Mouse (Mus musculus): ENCODE measurements at regions not wholly inside any gene's neighbourhood (a gene's known extent, or its start where the extent isn't known, plus 50 kb on each side); places are given as distances from the start of the nearest gene placed in this dataset.

DNA sequence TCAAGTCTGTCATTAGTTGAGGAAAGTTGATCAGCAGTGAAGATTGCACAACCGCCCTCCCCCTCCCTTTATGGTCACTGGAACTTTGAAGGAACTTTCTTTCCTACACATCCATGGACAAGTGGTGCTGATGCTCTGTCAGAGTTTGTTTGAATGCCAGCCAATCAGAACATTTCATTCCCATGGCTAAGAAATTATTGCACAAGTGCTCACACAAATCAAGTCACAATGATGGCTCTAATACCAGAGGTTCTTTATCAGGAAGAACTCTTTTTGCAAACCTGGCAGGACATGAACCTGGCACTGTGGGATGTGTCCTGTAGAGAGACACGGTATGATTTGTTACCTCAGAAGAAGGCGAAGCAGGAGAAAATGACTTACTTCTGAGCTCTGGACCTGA lies 54.3 kb upstream of the Spry2 start:
- DNase-seq (ENCODE audit: low spot score in 2 of 2), result peak in 1 of 2 experiments; percentile 1

DNA sequence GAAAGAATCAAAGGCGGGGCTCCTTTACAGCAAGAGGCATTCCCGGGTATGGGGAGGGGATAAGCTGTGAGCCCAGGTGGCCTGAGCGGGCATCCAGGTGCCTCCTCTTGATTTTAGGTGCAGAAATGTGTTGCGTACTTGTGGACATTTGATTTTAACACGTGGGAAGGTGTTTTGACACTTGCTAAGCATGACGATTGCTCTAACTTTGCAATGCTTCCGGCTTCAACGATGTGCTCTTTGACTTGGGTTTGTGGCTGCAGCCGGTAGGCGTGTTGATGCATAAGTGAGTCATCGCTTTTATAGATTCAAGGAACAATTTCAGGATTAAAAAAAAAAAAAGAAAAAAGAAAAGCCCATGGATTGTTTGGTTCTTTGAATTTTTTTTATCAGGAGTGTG lies 58.5 kb upstream of the Spry2 start:
- peak in 1 of 2 experiments; percentile 3 for DNase-seq (ENCODE audit: low spot score in 2 of 2)

DNA sequence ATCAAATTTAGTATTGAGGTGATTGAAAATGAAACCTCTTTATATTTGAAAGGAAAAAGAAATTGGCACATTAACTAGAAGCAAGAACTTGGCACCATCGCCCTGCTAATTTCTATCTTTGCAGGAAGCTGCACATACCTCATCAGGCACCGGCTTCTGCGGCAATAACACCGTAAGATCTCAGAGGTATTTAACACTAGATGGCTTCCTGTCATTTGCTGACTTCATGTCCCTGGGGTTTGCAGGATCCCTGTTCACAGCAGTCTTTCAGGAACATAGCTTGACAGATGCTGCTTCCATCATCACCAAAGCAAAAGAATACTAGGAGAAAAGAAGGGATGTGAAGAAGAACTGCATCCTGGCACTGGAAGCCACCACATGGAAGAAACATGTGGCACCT lies 60.2 kb upstream of the Spry2 start:
- DNase-seq (ENCODE audit: low spot score in 2 of 2), result no peak

DNA sequence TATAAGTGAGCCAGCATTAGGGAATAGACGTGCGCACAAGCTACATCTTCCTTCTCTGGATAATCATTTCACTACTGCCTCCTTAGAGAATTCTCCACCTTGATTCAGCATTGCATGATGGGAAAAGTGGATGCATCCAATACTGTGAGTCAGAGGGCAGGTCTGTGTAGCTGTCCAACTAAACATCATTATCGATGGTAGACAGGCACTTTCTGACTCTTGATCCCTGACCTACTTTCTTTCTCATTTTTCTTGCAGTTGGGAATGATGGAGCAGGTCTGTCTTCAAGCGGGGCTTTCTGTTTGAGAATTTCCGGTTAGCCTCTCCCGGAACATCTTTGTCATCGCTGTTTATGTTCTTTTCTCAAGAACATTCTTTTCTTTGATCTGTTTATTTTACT lies 61.4 kb upstream of the Spry2 start:
- DNase-seq (ENCODE audit: low spot score in 2 of 2), result no peak

DNA sequence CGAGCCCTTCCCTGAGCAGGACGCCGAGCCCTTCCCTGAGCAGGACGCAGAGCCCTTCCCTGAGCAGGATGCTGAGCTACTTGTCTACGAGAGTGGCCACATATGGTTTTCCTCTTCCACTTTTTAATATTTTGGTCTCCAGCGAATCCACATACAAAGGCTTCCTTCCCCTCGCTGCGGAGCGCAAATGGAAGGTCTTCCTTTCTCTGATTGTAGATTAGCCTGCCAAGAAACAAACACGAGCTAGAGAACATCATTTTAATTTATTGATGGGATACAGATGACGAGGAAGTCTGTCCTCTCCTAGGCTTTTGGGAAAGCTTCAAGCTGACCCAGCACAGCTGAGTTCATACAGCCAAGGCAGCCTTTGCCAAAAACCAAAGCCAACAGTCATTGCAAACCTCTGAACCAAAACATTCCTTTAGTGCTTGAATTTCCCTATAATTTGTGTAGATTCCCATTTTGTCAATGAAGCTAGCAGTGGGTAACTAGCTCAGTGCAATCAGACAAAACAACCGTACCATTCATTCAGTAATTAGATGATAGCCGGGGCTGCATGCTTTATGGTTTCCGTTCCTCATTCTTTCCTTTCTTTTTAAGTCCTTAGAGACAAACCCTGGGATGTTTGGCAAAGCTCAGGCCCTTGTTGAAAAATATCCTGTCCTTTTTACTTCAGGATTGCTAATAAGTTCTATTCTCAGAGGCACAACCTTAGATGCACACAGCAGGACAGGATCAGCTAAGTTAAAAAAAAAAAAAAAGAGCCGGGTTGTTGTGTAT lies 83.1 kb upstream of the Spry2 start:
- DNase-seq (ENCODE audit: low spot score in 2 of 2), result peak in 1 of 2 experiments; percentile 69

DNA sequence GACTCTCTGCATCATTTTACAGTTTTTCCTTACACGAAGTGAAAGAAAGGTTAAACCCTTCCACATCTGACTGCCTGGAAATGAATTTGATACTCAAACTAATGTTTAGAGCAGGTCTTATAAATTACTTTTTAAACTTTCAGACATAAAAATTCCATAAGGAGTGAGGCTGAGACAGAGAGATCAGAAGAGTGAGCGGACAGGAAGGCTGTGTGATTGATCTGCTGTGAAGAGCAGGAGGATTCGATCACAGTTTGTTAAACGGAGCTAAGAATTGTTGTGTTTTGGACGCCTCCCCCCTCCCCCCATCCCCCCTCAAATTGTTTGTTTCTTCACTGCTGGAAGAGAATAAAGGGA lies 83.7 kb upstream of the Spry2 start:
- no peak for DNase-seq (ENCODE audit: low spot score in 2 of 2)

DNA sequence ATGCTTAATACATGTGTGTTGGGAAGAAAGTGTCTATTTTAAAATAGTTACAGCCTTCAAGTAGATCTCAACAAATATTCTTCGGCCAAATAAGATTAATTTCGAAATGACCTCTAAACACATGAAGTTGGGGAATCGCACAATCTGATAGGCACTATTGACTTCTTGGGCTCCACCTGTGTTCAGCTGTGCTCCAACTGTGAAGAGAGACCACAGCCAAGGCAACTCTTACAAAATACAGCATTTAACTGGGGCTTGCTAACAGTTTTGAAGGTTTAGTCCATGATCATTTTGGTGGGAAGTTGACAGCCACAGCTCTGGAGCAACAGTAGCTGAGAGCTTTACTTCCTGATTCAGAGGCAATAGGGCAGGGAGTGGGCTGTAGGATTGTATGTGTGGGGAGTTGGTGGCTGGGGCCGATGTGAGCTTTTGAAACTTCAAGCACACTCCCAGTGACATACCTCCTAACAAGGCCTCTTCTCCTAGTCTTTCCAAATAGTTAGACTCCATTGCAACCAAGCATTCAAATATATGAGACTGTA lies 90.8 kb upstream of the Spry2 start:
- no peak for DNase-seq (ENCODE audit: low spot score in 2 of 2)

DNA sequence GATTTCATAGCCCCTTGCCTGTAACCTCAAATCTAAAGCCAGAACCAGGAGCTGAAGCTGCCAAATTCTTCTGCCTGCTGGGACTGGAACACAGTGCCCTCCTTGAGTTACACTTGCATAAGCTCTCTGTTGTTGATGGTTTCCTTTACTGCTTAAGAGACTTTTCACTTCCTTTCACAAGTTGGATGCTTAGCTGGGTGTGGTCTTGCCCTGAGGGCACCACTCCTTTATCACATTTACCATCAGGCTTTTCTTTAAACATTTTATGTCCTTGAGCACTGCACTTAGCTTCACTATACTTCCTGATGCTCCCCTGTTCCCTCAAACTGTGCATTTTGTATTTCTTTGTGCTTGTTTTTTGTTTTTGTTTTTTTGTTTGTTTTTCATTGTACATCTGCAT lies 92.1 kb upstream of the Spry2 start:
- no peak for DNase-seq (ENCODE audit: low spot score in 2 of 2)

DNA sequence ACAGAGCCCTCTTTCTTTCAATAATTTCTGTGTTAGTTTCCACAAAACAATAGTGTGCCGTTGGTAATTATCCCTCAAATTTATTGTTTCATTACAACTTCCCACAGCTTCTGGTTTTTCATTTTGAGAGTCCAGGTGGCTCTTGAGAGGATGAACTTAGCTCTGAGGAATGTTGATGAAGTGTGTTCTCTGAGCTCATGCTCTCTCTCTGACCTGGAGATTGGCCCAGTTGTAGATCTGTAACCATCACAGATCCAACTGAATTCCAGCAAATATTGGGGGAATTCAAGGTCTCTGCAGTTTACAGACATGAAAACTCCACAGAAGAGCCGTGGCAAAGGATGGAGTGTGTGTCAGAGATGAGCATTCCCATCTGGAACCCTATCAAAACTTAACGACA lies 96.5 kb upstream of the Spry2 start:
- DNase-seq (ENCODE audit: low spot score in 2 of 2), result peak in 1 of 2 experiments; percentile 30

DNA sequence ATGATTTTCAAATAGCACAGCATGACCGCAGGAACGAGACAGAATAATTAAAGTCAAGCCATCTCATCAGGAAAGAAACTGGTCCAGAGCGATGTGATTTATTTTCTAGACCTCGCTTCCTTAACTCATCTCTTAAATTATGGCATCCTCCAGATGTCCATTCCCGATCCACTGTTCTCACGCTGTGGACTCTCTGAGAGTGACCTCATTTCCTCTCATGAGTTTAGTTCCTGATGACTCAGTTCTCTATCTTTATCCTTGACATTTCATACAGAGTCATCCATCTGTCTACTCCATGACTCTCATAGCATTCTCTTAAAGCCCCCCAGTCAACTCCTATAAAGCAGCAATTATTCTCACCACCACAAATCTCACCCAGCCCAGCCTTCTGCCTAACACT lies 103.2 kb upstream of the Spry2 start:
- no peak for DNase-seq (ENCODE audit: low spot score in 2 of 2)

DNA sequence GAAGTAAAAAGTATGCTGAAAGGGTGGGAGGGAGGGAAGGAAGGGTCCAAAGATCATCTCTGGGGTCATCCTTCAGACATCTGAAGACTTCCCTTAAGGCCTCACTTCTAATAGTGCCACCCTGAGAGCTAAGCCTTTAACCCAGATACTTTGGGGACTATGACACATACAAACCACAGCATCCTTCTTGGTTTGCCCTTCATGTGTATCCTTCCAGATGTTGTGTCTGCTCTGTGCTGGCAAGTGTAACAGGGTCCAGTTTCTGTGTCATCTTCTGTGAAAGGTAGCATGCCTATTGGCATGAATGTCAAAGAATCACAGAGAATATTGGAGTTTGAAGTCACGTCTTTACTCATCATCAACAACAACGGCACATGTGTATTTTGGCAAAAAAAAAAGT lies 98.2 kb upstream of the Trim52 start:
- no peak for DNase-seq (ENCODE audit: low spot score in 2 of 2)

DNA sequence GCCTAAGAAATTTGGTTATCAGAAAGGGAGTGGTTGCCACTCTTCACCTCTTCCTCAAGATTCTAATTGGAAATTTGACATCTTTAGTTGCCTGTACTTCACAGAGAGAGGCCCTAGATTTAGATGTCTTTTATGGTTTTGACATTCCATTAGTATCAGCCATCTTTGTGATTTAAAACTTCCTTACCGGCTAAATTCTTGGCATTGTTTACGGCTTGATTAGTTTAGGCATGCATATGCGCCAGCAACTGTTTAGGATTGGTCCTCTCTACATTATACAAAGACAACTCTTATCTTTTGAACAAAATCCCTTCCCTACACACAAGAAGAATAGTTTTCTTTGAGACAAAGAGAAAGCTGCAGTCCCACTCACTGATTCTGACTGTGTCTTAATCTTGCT lies 97.0 kb upstream of the Trim52 start:
- DNase-seq (ENCODE audit: low spot score in 2 of 2), result no peak

DNA sequence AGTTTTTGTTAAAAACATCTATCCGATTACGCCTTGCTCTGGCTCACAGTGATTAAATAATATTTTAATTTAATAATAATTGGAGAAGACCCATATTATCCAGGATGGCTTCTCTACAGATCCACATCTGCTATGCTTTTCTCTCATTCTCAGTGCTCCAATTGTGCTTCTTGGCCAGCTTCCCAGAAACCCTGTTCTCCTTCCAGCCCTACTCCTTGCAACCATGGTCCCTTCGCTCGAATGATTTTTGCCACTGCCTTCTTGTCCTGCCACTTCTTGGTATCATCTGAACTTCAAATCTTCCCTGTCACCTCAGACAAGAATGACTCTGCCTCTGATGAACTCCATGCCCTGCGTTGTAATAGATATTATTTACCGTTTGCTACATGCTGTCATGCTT lies 95.0 kb upstream of the Trim52 start:
- DNase-seq (ENCODE audit: low spot score in 2 of 2), result peak; percentile 21 to 45

DNA sequence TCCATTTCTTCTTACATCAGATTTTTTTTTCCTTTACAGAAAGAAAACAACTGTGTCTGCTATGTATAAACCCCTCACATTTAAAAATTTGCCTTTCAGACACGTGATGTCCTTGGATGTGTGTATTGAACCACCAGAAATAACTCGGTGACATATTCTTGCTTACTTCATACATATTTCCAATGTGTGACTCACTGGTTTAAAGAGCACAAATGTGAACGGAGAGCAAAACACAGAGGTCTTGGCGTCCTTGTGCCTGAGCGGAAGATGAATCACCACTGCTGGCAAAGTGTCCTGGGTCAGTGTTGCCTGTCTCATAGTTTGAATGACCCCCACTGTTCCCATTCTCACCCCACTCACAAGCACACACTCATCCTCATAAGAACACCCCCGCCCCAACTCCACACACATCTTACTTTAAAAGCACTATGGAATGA lies 94.0 kb upstream of the Trim52 start:
- DNase-seq (ENCODE audit: low spot score in 2 of 2), result peak in 1 of 2 experiments; percentile 42

DNA sequence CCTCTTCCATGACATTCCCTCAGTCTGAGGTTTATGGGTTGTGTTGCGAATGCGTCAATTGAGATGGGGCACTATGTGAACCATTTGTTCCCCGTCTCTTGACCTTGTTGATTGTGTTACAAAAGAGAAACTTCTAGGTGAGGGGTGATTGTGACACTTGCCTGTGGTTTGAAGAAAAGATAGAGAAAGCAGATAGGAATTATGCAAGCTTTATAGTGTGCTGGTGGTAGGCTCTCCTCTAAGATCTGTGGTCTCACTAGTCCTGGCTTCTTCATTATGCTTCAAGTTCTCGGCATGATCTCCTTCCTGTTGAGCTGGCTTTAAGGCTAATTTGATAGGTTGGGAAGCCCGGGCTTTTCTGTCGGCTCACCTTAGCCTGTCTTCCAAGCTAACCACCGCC lies 83.2 kb upstream of the Trim52 start:
- DNase-seq (ENCODE audit: low spot score in 2 of 2), result no peak

DNA sequence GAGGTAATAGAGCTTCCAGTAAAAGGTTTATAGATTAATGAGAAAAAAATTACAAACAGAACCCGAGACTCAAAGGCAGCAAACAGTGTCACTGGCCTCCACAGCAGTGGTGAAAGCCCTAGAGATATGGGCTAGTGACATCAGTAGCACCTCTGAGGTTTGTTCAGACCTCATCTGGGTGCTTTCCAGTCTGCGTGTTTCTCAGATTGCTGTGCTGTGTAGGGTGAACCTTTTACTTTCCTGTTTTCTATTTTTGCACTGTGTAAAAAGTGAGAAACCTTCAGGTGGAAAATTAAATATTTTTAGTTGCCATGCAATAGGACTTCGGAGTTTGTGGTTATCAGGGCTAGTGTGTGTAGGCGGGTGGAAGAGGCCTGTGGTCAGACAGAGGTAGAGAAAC lies 79.2 kb upstream of the Trim52 start:
- DNase-seq (ENCODE audit: low spot score in 2 of 2), result no peak

DNA sequence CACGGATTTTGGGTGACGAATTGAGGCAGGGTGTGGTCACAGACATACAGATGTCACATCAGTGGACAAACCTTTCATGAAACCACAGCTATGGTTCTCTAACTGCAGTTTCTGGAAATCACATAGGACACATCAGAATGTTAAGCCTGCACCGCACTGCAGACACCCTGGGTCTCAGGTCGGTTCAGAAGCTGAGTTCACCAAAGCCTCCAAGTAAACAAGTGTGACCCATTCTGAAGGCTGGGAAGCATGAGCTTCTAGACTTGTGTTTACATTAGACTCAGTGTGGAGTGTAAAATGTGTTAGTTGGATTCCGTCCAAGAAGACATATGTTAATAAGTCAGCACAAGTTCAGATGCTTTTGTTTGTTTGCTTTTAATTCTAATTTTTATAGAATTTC lies 78.3 kb upstream of the Trim52 start:
- no peak for DNase-seq (ENCODE audit: low spot score in 2 of 2)

DNA sequence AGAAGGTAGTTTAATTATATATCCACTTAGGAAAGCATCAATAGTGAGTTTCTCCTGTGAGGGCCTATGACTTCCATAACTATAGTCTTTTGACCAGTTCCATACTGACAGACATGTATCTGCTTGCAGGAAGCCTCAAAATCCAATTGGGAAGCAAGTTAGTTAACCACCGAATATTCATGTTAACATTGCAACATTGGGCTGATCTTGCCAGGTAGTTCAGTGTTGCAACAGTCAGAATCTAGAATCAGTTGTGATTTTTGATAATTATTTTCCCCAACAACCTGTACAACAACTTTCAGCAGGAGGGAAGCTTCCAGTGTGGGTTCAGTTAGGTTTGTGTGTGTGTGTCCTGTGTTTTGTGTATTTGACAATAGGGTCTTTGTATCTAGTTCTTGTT lies 74.9 kb upstream of the Trim52 start:
- DNase-seq (ENCODE audit: low spot score in 2 of 2), result no peak

DNA sequence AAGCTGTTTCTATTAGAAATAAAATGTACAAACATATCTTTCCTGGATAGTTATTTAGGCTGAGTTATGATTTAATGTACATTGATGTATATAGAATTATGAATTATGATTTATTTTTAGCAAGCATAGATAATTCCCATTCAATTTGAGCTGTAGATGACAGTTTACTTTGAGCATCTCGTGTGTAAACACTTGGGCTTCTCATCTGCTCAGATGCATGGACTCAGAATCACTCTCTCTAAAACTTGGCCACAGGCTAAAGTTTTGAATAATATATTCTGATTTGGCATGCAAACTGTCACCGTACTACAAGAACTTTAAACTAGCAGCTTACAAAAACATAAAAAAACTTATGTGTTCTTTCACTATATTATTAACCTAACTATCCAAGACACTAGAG lies 72.2 kb upstream of the Trim52 start:
- no peak for DNase-seq (ENCODE audit: low spot score in 2 of 2)

DNA sequence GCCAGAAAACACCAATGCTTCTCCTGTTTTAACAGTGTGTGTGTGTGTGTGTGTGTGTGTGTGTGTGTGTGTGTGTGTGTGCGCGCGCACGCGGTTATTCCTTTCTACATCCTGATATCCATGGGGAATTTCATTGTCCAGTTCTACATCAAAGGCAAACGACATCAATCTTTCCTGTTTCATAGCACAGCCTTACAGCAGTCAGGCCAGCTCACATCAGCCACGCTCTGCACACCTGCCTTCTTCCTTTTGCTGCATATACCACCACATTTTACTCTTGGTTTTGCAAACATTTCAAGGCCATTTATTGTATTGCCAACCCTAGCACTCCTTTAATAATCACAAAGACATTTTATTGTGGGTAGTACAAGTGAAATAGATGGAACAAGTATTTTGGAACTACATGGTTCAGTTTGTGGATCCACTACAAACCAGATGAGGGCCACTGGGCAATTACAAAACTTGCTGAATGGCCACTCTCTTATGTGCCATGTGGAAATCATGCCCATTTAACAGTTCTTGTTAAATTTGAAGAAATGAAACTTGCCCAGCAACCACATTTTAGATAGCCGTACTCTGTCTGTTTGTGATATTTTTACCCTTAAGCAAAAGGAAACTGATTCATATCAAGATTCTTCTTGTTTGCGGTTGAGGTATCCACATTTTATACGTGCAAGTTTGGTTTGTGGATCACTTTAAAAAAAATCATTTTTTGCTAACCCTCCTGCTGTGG lies 70.9 kb upstream of the Trim52 start:
- DNase-seq (ENCODE audit: low spot score in 2 of 2), result no peak

DNA sequence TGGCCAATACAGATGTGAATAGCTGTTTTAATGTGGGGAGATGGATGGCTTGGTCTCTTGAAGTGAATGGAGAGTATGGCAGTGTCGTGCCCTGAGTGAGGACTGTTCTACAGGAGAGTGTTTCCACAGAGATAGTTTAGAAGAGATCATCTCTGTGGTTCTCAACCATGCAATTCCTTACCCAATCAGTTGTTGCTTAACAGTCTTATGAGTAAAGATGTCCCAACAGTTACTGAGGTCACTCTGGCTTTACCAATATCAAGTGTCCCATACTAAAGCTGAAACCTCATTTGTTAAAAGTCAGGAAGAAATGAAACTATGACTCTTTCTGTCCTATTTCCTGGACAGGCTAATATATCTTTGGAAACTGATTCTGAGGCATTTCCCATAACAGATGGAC lies 61.7 kb upstream of the Trim52 start:
- no peak for DNase-seq (ENCODE audit: low spot score in 2 of 2)

DNA sequence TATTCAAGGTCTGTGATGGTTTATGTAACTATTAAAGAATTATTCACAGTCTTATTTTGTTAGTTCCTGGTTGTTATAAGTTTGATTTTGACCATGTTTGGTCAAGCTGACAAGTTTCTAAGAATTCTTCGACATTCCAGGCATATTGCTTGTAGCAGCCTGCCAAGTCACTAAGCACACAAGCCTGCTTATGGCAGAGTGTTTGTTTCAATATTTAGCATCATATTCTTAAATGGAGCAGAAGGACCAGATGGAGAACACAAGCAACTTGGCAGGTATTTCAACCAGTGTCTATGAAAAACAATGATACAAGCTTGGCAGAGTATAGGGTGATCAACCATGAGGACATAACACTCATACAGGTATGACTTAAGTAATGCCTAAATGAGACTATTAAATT lies 55.8 kb upstream of the Trim52 start:
- no peak for DNase-seq (ENCODE audit: low spot score in 2 of 2)
